Mouse (Mus musculus): ENCODE measurements around the gene 4930539E08Rik.
A peak's percentile ranks its signal among the peaks of the same experiment; 100 is the strongest.

Gene 4930539E08Rik

GRCm38 (mm10) chr17:28855166-28855885, 59.8 kb downstream of the 4930539E08Rik start:
- DNase-seq (ENCODE audit: low read depth), result peak; percentile 62

DNA sequence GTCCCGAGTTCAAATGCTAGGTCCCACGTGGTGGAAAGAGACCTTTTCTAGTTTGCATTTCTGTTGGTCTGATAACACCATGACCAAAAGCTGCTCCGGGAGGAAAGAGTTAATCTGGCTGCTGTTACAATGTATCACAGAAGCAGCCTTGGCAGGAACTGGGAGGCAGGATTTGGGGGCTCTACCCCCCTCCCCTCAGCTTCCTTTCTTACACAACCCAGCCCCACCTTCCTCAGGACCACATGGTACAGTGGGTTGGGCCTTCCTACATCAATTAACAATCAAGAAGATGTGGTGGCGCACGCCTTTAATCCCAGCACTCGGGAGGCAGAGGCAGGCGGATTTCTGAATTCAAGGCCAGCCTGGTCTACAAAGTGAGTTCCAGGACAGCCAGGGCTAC, 60.7 kb downstream of the 4930539E08Rik start:
- DNase-seq (ENCODE audit: low read depth), result no peak

DNA sequence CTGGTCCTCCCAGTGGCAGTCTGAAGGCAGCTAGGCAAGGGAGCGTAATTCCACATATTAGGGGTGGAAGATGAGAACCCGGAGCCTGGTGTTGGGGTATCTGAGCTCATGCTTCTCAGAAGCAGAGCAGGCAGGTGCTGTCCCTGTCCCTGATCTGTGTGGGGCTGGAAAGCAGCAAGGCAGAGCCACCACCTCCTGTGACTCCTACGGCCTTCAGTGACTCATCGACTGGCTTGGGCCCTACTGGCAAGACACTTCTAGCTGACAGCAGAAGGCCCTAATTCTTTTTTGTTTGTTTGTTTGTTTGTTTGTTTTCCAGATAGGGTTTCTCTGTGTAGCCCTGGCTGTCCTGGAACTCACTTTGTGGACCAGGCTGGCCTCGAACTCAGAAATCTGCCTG, 64.6 kb downstream of the 4930539E08Rik start:
- no peak for DNase-seq (ENCODE audit: low read depth)

DNA sequence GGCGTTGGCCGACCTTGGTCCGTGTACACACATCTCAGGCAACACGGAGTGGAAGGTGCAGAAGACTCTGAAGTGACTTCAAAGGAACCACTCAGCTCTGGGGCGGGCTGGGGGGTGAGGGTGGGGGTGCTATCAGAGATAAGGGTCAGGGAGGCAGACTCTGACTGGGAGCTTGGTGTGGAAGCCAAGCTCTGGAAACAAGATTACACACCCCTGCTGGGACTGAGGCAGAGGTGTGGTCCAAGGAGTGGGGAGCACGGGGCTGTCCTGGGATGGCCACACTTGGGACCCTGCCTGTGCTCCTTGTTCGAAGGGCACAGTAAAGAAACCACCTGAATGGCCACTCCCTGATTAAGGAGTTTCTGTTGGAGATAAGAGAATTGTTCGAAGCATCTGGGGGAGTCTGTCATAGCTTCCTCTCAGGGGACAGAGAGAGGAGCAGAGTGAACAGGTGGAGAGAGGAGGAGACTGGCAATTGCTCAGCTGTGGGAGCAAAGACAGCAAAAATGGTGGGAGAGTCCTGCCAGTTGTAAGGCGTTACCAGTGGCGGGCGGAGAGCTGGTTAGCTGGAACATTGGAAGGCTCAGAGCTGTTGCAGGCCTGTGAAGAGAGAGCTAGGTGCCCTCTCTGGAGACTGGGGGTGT, 68.0 kb downstream of the 4930539E08Rik start:
- DNase-seq (ENCODE audit: low read depth), result no peak
